Mouse (Mus musculus): ENCODE data around the gene Pls3. TPM values are rescaled to one million over a fixed set of nuclear protein-coding genes. Genes with fewer than 3 reads are reported as not detected.
A peak's percentile ranks its signal among the peaks of the same experiment; 100 is the strongest.

The Pls3 gene
- polyA plus RNA-seq, 1 experiment from 2014 or later: 64.2 TPM

- H3K9me3 ChIP-seq (replicated peaks): no peaks in the 10 kb centered on the region
- 60% methylated on average over 2 of the region's 2 CpGs for WGBS
- ATAC-seq (ENCODE audit: low FRiP score): no peak
- no peaks in the 10 kb centered on the region for H3K36me3 ChIP-seq
- no peak overlapping the region for H3K4me3 ChIP-seq
- no peak overlapping the region for H3K27ac ChIP-seq
- H3K4me2 ChIP-seq (replicated peaks): no peak overlapping the region
- H3K4me1 ChIP-seq: no peaks in the 10 kb centered on the region
- H3K9ac ChIP-seq: no peak overlapping the region
- H3K27me3 ChIP-seq: no peaks in the 10 kb centered on the region
These were observed 40.1 kb downstream of the Pls3 start for GRCm38 (mm10) chrX:75834836-75835235.

GRCm38 (mm10) chrX:75834286-75834685 lies 40.7 kb downstream of the Pls3 start:
- H3K9ac ChIP-seq: no peak overlapping the region
- H3K4me1 ChIP-seq: no peaks in the 10 kb centered on the region
- H3K36me3 ChIP-seq: no peaks in the 10 kb centered on the region
- H3K9me3 ChIP-seq (replicated peaks): no peaks in the 10 kb centered on the region
- no peak for ATAC-seq (ENCODE audit: low FRiP score)
- H3K4me3 ChIP-seq: no peak overlapping the region
- no peak overlapping the region for H3K27ac ChIP-seq
- no peaks in the 10 kb centered on the region for H3K27me3 ChIP-seq
- whole genome bisulfite sequencing: 93% methylated on average over 2 of the region's 2 CpGs
- no peak overlapping the region for H3K4me2 ChIP-seq (replicated peaks)

GRCm38 (mm10) chrX:75833006-75833641 lies 41.9 kb downstream of the Pls3 start:
- no peak for ATAC-seq (ENCODE audit: low FRiP score)
- Histone ChIP-seq H3K9ac (no peak overlapping the region), H3K4me3 (no peak overlapping the region), H3K4me2 (replicated peaks) (no peak overlapping the region), H3K9me3 (replicated peaks) (no peaks in the 10 kb centered on the region), H3K36me3 (no peaks in the 10 kb centered on the region), H3K27me3 (no peaks in the 10 kb centered on the region), H3K27ac (no peak overlapping the region), H3K4me1 (no peaks in the 10 kb centered on the region)
- WGBS: 76% methylated on average over 11 of the region's 11 CpGs

- Histone ChIP-seq H3K9me3 (replicated peaks) (no peaks in the 10 kb centered on the region), H3K27me3 (no peaks in the 10 kb centered on the region), H3K27ac (no peak overlapping the region), H3K36me3 (no peaks in the 10 kb centered on the region), H3K4me3 (no peak overlapping the region), H3K4me2 (replicated peaks) (no peak overlapping the region), H3K9ac (no peak overlapping the region), H3K4me1 (no peaks in the 10 kb centered on the region)
- WGBS: 22% methylated on average over 2 of the region's 2 CpGs
- no peak for ATAC-seq (ENCODE audit: low FRiP score)
These were observed 45.1 kb downstream of the Pls3 start for GRCm38 (mm10) chrX:75829867-75830255.

- no peak for ATAC-seq (ENCODE audit: low FRiP score)
- Histone ChIP-seq H3K4me1 (no peaks in the 10 kb centered on the region), H3K9ac (no peak overlapping the region), H3K9me3 (replicated peaks) (no peaks in the 10 kb centered on the region), H3K4me2 (replicated peaks) (no peak overlapping the region), H3K4me3 (no peak overlapping the region), H3K27me3 (no peaks in the 10 kb centered on the region), H3K27ac (no peak overlapping the region), H3K36me3 (no peaks in the 10 kb centered on the region)
- 63% methylated on average over 7 of the region's 7 CpGs for WGBS
These were observed 45.6 kb downstream of the Pls3 start for GRCm38 (mm10) chrX:75829240-75829866.

GRCm38 (mm10) chrX:75818647-75819271 lies 56.2 kb downstream of the Pls3 start:
- H3K9ac ChIP-seq: no peak overlapping the region
- no peaks in the 10 kb centered on the region for H3K36me3 ChIP-seq
- no peaks in the 10 kb centered on the region for H3K4me1 ChIP-seq
- H3K27me3 ChIP-seq: no peaks in the 10 kb centered on the region
- ATAC-seq (ENCODE audit: low FRiP score): no peak
- no peak overlapping the region for H3K4me2 ChIP-seq (replicated peaks)
- WGBS: 66% methylated on average over 1 of the region's 1 CpGs
- H3K9me3 ChIP-seq (replicated peaks): no peaks in the 10 kb centered on the region
- H3K27ac ChIP-seq: no peak overlapping the region
- no peak overlapping the region for H3K4me3 ChIP-seq

GRCm38 (mm10) chrX:75814958-75815357 lies 60.0 kb downstream of the Pls3 start:
- Histone ChIP-seq H3K9me3 (replicated peaks) (no peaks in the 10 kb centered on the region), H3K4me3 (no peak overlapping the region), H3K36me3 (no peaks in the 10 kb centered on the region), H3K4me1 (no peaks in the 10 kb centered on the region), H3K9ac (no peak overlapping the region), H3K27me3 (no peaks in the 10 kb centered on the region), H3K27ac (no peak overlapping the region), H3K4me2 (replicated peaks) (no peak overlapping the region)
- no peak for ATAC-seq (ENCODE audit: low FRiP score)
- WGBS: 85% methylated on average over 2 of the region's 2 CpGs

- Histone ChIP-seq H3K9ac (no peak overlapping the region), H3K4me2 (replicated peaks) (no peak overlapping the region)
- 85% methylated on average over 4 of the region's 4 CpGs for WGBS
These were observed 60.9 kb downstream of the Pls3 start for GRCm38 (mm10) chrX:75814123-75814522.

GRCm38 (mm10) chrX:75796583-75796982 lies 78.4 kb downstream of the Pls3 start:
- H3K9ac ChIP-seq: no peak overlapping the region
- 35% methylated on average over 4 of the region's 4 CpGs for WGBS
- H3K36me3 ChIP-seq: peaks cover 7% of the 10 kb centered on the region; the same call in 1 of the 2 replicates
- no peaks in the 10 kb centered on the region for H3K27me3 ChIP-seq
- no peak for ATAC-seq (ENCODE audit: low FRiP score)
- H3K9me3 ChIP-seq (replicated peaks): no peaks in the 10 kb centered on the region; the same call in 1 of the 2 replicates
- H3K27ac ChIP-seq: no peak overlapping the region
- no peaks in the 10 kb centered on the region for H3K4me1 ChIP-seq
- no peak overlapping the region for H3K4me3 ChIP-seq
- H3K4me2 ChIP-seq (replicated peaks): no peak overlapping the region

More at GRCm38 (mm10) chrX:75814123-75814522, 60.9 kb downstream of the Pls3 start:
- ATAC-seq (ENCODE audit: low FRiP score): no peak
- Histone ChIP-seq H3K36me3 (no peaks in the 10 kb centered on the region), H3K4me1 (no peaks in the 10 kb centered on the region), H3K27ac (no peak overlapping the region), H3K4me3 (no peak overlapping the region), H3K9me3 (replicated peaks) (no peaks in the 10 kb centered on the region), H3K27me3 (no peaks in the 10 kb centered on the region)

GRCm38 (mm10) chrX:75779796-75780195 lies 95.2 kb downstream of the Pls3 start:
- H3K27me3 ChIP-seq: no peaks in the 10 kb centered on the region
- no peak overlapping the region for H3K27ac ChIP-seq
- no peaks in the 10 kb centered on the region for H3K36me3 ChIP-seq
- no peaks in the 10 kb centered on the region for H3K9me3 ChIP-seq (replicated peaks)
- WGBS: 93% methylated on average over 4 of the region's 4 CpGs
- H3K4me3 ChIP-seq: no peak overlapping the region
- no peaks in the 10 kb centered on the region for H3K4me1 ChIP-seq
- ATAC-seq (ENCODE audit: low FRiP score): no peak
- no peak overlapping the region for H3K9ac ChIP-seq
- no peak overlapping the region for H3K4me2 ChIP-seq (replicated peaks)

- no peak overlapping the region for H3K4me3 ChIP-seq
These were observed 97.5 kb downstream of the Pls3 start for GRCm38 (mm10) chrX:75777461-75777860.

GRCm38 (mm10) chrX:75764794-75765328 lies 110.1 kb downstream of the Pls3 start:
- Histone ChIP-seq H3K4me2 (replicated peaks) (peak overlapping the region; percentile 54), H3K27me3 (no peaks in the 10 kb centered on the region), H3K9ac (peak overlapping the region; percentile 68; the same call in 1 of the 2 replicates), H3K9me3 (replicated peaks) (no peaks in the 10 kb centered on the region), H3K27ac (peak overlapping the region; percentile 87; the same call in 1 of the 2 replicates), H3K4me1 (peaks cover 5% of the 10 kb centered on the region; the same call in 1 of the 2 replicates), H3K36me3 (no peaks in the 10 kb centered on the region), H3K4me3 (peak overlapping the region; percentile 45)
- WGBS: 40% methylated on average over 7 of the region's 7 CpGs
- ATAC-seq (ENCODE audit: low FRiP score): peak; percentile 54

More at GRCm38 (mm10) chrX:75777461-75777860, 97.5 kb downstream of the Pls3 start:
- no peak overlapping the region for H3K9ac ChIP-seq
- WGBS: 93% methylated on average over 2 of the region's 2 CpGs
- H3K4me2 ChIP-seq (replicated peaks): no peak overlapping the region
- no peaks in the 10 kb centered on the region for H3K36me3 ChIP-seq
- no peaks in the 10 kb centered on the region for H3K9me3 ChIP-seq (replicated peaks)
- H3K27me3 ChIP-seq: no peaks in the 10 kb centered on the region
- H3K27ac ChIP-seq: no peak overlapping the region
- no peaks in the 10 kb centered on the region for H3K4me1 ChIP-seq
- ATAC-seq (ENCODE audit: low FRiP score): no peak

Data from hindbrain, embryonic 12.5 days (tissue).